Mouse (Mus musculus): ENCODE measurements around the gene Mtus2. TPM values are rescaled to one million over a fixed set of nuclear protein-coding genes. Genes with fewer than 3 reads are reported as not detected.

Gene Mtus2
- total and polyA plus RNA-seq, 3 experiments = 2.7 to 7.7 (median 3.6) TPM

DNA sequence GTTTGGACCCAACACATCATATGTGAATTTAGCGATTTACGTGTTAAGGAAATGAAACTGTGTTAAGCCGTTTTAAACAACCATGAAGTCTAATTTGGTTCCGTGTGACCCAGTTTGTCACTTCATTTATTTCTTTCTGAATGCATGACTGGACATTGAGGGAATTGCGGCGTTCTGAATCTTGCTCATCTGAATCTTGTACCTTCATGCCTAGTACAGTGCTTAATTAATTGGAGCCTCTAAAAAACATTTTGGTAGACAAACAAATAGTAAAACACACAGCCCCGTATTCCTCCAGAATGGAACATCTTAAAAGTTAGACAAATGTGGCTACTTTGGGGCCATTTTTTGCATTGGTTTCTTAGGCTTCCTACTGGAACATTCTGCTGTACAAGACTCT lies 84.5 kb downstream of the Mtus2 start:
- DNase-seq = no peak

DNA sequence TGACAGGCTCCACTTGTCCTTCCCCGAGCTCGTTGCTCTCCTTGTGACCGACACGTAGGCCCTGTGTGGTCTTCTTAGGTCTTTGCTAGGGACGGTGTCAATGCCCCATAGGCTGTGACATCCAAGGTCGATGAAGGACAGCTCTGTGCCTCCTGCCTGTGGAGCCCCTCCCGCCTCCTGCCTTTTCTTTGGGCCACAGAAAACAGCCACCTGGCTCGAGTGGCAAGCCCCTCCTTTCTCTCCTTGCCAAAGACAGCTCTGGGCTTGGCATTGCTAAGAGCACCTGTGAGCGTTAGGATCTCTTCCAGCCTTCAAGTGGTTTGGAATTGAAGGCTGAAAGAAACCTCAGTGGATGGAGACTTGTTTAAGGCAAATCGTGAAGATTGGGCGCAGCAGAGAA lies 91.1 kb downstream of the Mtus2 start:
- DNase-seq = no peak

DNA sequence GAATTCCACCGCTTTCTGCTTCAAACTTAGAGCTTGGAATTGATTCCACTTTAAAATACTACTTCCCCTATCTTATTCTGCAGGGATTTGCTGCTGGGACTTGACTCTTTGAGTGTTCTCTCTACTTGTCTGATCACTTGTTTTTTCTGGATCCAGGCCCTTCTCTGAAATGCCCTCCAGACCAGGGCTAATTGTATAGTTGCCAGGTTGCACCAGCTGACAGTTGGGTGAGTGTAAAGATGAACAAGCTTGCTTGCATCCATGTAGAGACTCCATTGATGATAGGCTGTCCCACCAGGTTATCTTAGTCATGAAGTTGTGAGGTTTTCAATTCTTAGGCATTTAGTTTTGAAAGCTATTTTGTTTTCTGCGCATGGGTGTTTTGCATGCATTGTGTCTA lies 92.2 kb downstream of the Mtus2 start:
- no peak for DNase-seq

DNA sequence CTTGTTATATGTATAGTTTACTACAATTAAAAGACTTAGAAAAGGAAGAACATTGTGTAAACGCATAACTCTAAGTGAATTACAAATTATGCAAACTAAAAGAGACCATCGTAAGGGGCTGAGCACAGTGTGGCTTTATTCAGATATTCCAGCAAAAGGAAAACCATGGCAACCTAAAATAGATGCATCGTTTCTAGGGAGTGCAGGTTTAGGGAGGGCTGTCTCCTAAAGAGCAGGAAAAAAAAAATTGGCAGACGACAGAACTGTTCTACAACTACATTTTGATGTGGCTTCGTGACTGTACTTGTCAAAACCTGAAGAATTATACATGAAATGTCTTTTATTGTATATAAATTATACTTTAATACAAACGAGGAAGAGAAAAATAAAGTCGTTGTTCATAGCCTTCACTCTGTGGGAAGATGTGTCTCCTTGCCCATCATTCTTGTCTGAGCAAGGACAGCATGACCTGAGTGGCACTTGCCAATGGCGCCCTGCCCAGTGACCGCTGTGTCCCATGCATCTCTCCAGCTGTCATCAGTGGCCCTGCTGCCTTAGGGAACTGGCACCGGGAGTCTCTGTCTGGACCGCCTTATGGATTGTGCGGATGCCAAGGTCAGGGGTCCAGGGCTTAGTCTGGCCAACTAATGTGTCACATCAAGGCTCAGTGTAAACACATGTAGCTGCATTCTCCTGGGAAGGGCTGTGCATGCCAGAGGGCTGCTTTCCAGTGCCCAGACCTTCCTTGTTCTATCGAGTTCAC lies 95.9 kb downstream of the Mtus2 start:
- peak; percentile 88 for DNase-seq

DNA sequence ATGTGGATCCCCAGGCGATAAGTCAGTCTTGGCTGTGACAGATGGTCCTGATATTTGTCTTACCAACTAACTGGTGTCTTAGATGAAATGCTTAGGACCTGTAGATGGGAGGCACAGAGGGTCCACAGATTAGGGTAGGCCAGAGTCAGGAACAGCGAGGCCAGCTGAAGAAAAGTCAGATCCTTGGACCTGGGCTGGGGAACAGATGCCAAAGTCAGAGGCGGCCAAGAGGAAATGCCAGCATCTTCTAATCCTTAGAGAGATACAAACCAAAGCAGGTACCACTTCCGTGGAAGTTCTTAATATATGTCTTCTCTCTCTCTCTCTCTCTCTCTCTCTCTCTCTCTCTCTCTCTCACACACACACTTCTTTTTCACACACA lies 96.5 kb downstream of the Mtus2 start:
- no peak for DNase-seq

DNA sequence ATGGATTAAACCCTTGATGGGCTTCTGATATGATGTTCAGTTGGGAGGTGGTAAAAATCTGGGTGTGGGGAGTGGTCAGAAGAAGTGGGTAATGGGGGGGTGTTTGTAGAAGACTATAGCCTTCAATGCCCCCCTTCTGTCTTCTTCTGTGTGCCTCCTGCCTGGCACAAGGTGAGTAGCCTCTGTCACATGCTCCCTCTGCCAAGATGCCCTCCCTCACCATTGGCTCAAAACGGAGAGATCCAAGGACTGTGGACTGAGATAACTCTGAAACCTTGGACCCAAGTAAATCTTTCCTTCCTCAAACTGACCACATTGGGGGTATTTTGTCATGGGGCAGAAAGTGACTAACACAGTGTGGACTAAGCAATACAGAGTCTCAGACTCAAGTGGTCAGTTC lies 99.7 kb downstream of the Mtus2 start:
- DNase-seq = peak; percentile 5

GRCm38 (mm10) chr5:148057433-148057832 lies 100.3 kb downstream of the Mtus2 start:
- DNase-seq = no peak

- no peak for DNase-seq
Measured at GRCm38 (mm10) chr5:148059339-148059738, 102.2 kb downstream of the Mtus2 start.

DNA sequence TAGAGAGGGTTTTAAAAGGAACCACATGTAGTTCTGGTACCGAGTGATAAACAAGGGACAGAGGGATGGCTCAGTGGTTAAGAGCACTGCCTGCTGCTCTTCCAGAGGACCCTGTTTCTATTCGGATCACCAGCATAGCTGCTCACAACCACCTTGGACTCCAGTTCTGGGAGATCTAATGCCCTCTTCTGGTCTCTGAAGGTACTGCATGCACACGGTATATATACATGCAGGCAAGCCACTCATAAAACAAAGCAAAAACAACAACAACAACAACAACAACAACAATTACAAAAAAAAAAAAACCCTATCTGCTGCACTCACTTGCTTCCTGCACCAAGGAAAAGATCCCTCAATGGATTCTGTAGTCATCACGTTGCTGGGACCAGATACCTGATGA lies 104.7 kb downstream of the Mtus2 start:
- DNase-seq = no peak

- no peak for DNase-seq
Measured at GRCm38 (mm10) chr5:148063745-148064144, 106.6 kb downstream of the Mtus2 start.

- no peak for DNase-seq
Measured at GRCm38 (mm10) chr5:148065251-148065650, 108.1 kb downstream of the Mtus2 start.

GRCm38 (mm10) chr5:148069909-148070308 lies 112.8 kb downstream of the Mtus2 start:
- peak; percentile 3 for DNase-seq

DNA sequence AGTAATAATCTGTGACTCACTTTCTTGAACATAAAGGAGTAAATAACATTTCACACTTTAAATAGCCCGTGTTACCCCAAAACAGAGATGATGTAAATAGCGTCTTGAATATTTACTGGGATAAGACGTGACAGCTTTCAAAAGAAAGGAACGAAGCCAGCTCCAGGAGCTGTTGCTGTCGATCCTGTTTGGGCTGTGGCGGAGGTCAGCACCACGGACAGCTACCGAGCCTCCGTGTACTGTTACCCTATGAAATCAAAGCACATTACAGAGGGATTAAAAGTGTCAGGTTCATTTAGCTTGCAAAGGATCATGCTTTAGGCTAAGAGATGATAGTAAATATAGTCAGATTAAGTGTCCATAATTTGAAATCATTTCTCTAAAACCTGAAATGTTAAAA lies 114.7 kb downstream of the Mtus2 start:
- DNase-seq = peak; percentile 34

- DNase-seq = no peak
Measured at GRCm38 (mm10) chr5:148073461-148073860, 116.3 kb downstream of the Mtus2 start.

GRCm38 (mm10) chr5:148079732-148080131 lies 122.6 kb downstream of the Mtus2 start:
- DNase-seq = no peak

- DNase-seq = no peak
Measured at GRCm38 (mm10) chr5:148083541-148083940, 126.4 kb downstream of the Mtus2 start.

DNA sequence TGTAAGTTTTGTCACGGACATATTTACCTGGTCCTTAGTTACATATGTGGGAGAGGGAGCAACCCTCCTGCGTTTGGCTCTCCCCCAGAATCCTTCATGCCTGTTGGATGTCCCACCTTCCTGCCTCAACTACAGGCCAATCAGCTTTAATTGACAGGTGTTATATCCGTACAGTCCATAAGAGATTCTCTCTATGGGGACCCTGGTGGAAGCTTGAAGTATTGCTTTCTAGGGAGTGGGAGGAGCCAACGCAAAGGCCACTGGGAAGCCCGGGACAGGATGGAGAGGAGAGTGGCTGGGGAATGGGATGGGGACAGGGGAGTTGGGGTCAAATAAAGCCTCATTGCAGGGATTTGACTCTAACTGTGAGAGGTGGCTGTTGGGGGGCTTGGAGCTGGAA lies 127.6 kb downstream of the Mtus2 start:
- DNase-seq = no peak

DNA sequence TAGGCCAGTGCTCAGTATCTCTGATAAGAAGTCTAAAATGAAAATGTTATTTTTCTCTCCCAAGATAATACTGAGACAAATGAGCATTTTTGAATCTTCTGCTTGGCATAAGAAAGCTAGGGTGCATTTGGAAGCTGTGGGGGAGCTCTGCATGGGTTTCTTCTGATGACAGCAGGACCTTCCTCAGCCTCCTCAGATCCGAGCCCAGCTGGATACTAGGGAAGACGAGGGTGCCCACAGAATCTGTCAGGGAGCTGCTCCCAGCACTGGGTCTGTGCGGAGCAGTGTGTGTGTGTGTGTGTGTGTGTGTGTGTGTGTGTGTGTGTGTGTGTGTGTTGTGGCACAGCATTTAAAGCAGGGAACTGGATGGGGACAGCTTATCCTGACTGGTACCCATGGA lies 130.7 kb downstream of the Mtus2 start:
- no peak for DNase-seq

GRCm38 (mm10) chr5:148090191-148090821 lies 133.2 kb downstream of the Mtus2 start:
- DNase-seq = no peak

DNA sequence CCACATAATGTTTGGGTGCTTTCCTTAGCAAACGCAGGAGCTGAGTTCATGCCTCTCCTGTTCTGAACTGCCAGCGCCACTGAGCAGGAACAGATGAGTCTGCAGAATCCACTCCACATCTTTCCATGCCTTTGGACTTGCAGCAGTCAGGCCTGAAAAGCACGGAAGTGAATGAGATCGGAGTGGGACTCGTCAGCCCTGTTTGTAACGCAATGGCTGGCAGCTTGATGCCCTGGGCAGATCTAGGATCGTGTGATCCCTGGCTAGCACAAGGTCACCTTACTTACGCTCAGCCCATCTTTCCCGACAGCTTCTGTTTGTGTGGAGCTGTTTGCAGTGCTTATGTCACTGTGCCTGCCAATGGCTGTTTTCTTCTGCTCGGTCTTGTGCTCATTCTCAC lies 137.5 kb downstream of the Mtus2 start:
- no peak for DNase-seq

GRCm38 (mm10) chr5:148099356-148099755 lies 142.2 kb downstream of the Mtus2 start:
- DNase-seq = no peak

DNA sequence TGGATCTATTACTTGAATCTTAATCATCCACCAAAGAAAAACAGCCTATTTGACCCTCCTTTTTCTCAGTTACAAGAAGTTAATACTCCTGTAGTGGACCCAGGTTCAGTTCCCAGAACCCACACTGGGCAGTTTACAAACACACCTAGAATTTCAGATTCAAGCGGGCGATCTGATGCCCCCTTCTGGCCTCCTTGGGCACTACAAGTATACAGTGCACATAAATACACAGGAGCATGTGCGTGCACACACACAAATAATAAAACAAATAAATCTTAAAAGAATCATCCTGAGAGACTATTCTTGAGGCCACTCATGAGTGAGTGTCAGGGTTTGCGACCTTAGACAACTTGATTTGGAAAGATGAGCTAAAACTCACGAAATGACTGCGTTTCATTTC lies 150.2 kb downstream of the Mtus2 start:
- no peak for DNase-seq

DNA sequence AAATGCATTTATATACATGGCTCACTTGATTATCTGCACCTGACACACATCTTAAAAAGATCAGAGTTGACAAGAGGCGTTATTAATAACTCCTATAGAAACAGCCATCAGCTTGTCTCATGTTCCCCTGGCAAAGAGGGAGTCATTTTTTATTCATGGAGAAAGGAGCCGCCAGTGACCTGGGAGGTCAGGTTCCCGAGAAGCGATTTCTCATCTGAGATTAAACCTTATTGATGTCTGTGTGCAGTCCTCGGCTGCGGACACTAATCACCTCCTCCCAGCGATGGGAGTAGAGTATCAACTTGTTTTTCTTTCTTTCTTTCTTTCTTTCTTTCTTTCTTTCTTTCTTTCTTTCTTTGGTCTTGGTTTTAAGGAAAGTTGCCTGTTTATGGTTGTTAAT lies 150.8 kb downstream of the Mtus2 start:
- no peak for DNase-seq

- DNase-seq = no peak
Measured at GRCm38 (mm10) chr5:148108314-148108713, 151.2 kb downstream of the Mtus2 start.

Data from adrenal gland, adult 2 months (tissue).